Mouse (Mus musculus) left cerebral cortex, adult 18-20 months (tissue): ENCODE data around the gene Fkbp7. TPM values are rescaled to one million over a fixed set of nuclear protein-coding genes. Genes with fewer than 3 reads are reported as not detected.

Experiments used
- DNase-seq, 2 experiments: peaks; one replicate each; pipeline ENCODE4 v3.0.0; 2021 to 2022; ENCODE audit warnings: low spot score in 2 of 2, mixed read lengths in 1 of 2
- long read RNA-seq, 2 experiments: library from polyadenylated mRNA; stranded (forward); transcript quantifications; one replicate each; pipeline ENCODE4 v2.0.0; 2021
- total RNA-seq, 2 experiments: library from RNA; stranded (reverse); gene quantifications; 2 replicates each; pipeline ENCODE4 v1.2.3; 2021

The Fkbp7 gene
- 1 to 10 TPM; 5.0 to 5.8 TPM for total RNA-seq
- long read RNA-seq, experiment 1, partial matches to known transcripts = 0 of 2 reads
- long read RNA-seq, experiment 1, other reads (novel, unspliced or antisense) = 1 of 2 reads
- long read RNA-seq, experiment 2, partial matches to known transcripts = 0 of 3 reads
- long read RNA-seq, experiment 2, other reads (novel, unspliced or antisense) = 0 of 3 reads

DNA sequence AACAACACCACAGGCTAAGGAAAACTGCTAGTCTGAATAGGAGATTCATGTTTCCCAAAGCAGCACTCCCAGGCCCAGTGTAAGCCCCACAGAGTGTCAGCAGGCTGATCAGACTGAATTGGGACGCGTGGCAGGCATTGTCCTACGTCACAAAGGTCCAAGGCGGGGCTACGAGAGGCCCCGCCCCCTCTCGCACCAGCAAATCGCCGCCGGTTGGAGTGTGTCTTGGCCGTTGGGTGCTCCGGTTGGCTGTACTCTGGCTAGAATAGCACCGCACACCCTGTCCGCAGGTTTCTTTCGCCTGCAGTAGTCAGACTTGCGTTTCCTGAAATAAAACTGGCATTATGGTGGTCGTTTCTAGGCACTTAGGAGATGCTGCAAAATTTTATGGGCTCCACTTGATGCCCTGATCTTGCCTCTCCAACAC is at the start of gene Fkbp7:
Gene Fkbp7 (minus strand): TSS at position 151 of the 427 bp plus-strand sequence.
- DNase-seq = peak; percentile 79 to 89

- no peak for DNase-seq
Measured at GRCm38 (mm10) chr2:76719650-76720049, 46.7 kb upstream of the Fkbp7 start.

DNA sequence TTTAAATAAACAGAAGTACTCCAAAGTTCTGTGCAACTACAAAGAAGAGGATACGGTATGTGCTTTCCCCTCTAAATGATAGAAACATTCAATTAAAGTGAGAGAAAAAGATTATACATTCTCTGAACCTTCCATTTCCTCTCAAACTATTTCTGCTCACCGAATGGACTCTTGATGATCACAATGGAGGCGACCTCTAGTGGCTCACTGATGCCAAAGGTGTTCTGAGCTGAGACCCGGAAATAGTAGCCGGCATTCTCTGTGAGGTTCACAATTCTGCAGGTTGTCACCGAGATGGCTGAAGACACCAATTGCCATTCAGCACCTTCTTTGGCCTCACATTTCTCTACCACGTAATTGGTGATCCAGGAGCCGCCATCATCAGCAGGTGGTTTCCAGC is 42.1 kb upstream of the Fkbp7 start:
- DNase-seq = no peak

- DNase-seq = no peak
Measured at GRCm38 (mm10) chr2:76708512-76708911, 35.6 kb upstream of the Fkbp7 start.

DNA sequence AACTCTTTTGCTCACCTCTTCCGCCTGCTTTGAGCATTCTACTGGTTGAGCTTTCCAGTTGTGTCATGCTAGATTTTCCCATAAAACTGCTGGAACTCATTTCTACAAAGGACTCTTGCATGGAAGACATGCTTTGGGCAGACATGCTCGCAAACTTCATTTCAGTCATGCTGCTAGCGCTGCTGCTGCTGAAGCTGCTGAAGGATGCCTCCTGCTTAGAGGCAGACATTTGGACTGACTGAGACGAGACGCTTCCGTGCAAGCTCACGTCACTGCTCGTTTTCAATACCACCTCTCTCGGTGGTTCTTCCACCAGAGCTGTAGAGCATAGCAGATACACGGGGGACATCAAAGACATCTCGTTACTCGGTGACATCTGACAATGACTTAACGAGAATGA is 32.7 kb upstream of the Fkbp7 start:
- DNase-seq = no peak

- no peak for DNase-seq
Measured at GRCm38 (mm10) chr2:76702751-76703150, 29.8 kb upstream of the Fkbp7 start.

- DNase-seq = no peak
Measured at GRCm38 (mm10) chr2:76702188-76702587, 29.3 kb upstream of the Fkbp7 start.

DNA sequence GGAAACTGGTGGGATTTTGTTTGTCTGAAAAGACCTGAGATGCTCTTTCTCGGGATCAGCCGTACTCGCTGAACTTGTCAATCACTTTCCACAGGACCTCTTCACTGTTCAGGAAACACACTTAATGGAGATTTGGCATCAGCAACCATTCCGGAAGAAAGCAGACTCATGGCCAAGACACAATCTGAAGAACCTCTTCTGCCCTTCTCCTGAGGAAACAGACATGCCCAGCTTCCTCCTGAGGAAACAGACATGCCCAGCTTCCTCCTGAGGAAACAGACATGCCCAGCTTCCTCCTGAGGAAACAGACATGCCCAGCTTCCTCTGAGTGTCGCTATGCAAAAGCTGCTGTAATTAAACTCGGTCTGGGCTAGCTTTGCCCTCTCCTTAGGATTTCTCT is 22.4 kb upstream of the Fkbp7 start:
- no peak for DNase-seq

DNA sequence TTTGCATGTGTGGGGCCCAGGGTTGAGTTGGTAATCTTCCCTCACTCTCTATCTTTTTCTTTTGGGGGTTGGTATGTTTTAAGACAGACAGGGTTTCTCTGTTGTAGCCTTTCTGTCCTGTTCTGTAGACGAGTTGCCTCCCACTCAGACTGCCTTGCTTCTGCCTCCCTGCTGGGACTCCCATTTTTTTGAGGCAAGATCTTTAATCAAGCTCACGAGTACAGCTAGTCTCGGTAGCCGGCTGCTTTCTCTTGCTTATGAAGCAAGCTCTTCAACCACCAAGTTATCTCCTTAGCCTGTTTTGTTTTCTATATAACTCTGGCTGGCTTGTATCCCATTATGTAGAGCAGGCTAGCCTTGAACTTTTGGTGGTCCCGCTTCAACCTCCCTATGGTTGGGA is 20.8 kb upstream of the Fkbp7 start:
- DNase-seq = no peak

GRCm38 (mm10) chr2:76690436-76691204 is 17.7 kb upstream of the Fkbp7 start:
- no peak for DNase-seq

DNA sequence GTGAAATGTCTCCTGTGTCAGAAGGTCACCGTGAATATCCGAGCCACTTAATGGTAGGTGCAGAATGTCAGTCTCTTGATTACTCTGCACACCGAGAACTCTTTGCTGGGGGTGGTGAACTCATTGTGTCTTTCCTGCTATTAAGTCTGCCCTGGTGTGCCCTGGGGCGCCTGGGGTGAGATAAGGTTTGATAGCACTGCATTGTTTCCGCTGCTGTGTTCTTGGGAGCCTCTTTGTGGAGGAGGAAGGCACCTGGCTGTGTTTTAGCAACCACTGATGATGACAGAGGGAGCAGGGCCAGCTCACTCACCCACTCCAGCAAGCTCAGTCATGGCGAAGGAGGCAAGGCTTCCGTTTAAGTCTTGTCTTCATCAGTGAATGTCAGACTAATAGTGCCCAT is 15.2 kb upstream of the Fkbp7 start:
- DNase-seq = no peak

DNA sequence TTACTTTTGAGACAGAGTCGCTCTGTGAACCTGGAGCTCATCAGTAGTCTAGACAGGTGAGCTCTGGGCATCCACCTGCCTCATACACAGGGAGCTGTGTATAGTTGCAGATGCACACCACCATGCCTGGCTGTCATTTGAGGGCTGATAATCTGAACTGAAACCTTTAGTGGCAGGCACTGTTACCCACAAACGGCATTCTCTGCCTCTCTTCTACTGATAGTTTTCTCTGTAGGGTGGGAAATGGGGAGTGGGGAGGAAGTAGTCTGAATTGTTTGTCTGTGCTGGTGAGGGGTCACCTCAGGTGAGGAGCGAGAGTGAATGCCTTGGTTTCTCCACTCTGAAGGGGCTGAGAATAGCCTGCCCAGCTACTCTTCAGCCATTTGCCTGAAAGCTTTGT is 14.7 kb upstream of the Fkbp7 start:
- no peak for DNase-seq

DNA sequence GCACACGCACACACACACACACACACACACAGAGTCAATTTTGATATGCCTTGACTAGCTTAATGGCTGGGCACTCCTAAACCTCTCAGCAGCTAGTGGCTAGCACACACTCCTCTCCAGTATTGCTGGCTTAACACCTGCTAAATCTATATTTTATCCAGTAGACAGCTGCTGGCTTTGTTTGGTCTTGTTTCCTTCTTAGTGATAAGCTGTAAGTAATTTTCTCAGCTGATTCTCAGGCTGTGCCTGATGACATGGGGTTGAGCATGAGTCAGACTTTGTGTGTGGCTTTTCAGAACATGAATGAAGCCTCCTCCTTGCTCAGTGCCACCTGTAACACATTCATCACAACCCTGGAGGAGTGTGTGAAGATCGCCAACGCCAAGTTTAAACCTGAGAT is 14.1 kb upstream of the Fkbp7 start:
- no peak for DNase-seq

GRCm38 (mm10) chr2:76682301-76682700 is 9.4 kb upstream of the Fkbp7 start:
- DNase-seq = no peak

DNA sequence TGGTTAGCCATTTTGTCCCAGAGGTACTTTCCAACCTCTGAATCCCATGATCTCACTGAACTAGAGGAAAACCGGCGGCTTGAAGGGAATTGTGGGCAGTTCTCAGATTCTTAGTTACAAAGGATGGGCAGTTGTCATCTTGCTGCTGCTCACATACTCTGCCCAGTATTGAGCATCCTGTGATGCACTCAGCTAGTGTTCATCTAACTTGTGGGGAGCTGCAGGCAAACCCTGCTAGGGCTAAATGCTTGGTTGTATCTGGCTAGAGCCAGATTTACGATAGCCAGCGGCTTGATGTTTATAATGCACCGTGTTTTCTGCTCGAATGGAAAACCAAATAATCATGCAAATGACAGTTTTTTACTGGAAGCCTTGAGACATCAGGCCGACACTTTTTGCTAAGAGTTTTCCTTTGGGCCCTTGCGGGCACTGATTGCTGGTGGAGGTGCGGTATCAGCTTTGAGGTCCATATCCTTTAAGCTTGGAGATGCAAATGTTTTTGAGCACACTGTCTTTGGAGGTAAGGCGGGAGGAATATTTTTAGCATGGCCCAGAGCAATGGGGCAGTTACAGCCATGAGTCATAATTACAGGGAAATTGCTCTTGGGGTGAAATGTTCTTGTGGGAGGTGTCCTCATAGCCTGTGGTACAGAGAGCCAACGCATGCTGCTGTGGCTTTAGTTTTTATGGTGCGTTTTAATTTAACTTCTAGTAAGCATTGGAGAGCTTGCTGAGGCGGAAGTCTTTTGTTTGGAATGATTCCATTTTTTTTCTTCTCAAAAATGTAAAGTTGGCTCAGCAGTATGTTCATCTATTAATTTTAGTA is 3.7 kb upstream of the Fkbp7 start:
- DNase-seq = no peak

- DNase-seq = no peak
Measured at GRCm38 (mm10) chr2:76675949-76676348, 3.0 kb upstream of the Fkbp7 start.

DNA sequence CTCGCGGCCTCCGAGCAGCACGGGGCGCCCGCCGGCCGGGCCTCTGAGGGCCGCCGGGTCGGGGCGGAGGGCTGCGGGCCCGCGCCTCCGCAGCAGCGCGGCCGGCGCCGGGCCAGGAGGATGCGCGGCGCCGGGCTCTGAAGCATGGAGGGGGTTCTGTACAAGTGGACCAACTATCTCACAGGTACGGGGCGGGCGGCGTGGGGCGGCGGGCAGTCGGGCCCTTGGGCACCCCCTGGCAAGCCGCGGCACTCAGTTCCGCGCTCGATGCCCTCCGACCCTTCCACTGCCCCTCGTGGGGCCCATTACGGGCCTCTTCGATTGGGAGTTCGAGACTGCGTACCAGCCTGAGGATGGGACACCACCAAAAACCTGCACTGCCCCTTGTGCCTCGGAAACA is 2.5 kb upstream of the Fkbp7 start:
- DNase-seq = no peak

DNA sequence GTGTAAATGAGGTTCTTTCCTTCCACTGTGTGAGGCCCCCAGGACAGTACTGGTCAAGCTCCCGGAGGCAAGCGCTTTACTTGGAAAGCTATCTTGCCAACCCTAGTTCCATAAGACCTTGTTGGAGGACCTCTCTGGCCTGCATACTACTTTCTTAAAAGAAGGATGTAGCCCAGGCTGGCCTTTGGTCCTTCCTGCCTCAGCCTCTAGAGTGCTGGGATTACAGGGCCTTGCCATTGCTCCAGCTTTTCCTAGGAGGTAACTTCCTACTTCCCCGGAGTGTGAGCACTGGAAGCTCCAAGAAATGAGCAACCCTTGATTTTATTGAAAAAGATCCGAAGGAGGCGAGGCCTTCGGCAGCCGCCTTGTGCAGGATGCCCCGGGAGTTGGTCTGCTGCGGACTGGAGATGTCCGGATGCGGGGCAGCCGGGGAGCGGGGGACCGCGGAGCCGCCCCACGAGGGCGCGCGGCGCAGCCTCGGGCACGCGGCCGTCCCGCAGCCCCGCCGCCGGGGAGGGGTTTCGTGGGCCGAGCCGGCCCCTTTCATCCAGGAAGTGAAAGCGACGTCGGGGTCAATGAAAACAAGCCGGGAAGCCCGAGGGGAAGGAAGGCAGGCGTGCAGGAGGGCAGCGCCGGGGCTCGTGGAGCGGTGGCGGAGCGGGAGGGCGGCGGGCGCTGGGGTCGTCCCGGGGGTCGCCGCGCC is 2.0 kb upstream of the Fkbp7 start, which contains the start of gene Plekha3:
Gene Plekha3 (plus strand): TSS at position 557 of the 703 bp plus-strand sequence.
- peak; percentile 80 to 88 for DNase-seq

DNA sequence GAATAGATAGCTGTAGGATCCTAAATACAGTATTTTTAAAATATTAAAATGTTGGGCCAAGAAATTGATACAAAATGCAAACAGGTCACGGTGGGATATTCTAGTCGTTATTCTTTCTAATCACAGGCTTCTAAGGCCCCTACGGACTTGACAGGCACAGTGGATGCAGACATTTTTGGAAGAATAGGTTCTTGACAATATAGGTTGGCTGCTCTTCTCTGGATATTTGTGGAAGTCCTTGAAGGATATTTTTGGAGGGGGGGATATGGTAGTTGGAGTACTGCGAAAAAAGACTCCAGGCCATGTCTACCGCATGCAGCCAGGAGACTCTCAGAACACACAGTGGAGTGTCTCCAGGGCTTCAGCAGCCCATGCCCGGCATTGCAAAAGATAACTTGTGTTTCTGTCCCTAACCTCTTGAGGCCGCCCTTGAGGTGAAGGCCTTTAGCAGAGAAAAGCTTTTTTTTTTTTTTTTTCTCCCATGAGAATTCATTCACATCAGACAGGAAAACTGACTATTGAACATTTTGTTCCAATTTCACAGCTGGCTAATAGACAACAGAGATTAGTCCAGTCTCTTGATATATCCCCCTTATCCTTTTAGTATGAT is 661 bp upstream of the Fkbp7 start:
- no peak for DNase-seq

- DNase-seq = no peak
Measured at GRCm38 (mm10) chr2:76672134-76672745, 676 bp downstream of the Fkbp7 start.
